Mouse (Mus musculus) MEL (cell line): ENCODE measurements around the gene Rai2.

ENCODE experiments used
- CHD2 ChIP-seq: IDR thresholded peaks from 2 replicates; pipeline ENCODE4 v1.6.1; 2011; ENCODE audit warnings: low read length, improper control_type of control experiment
- E2F4 ChIP-seq: IDR thresholded peaks from 2 replicates; pipeline ENCODE4 v1.6.1; 2011; ENCODE audit warnings: low read depth, low read length, improper control_type of control experiment, borderline replicate concordance
- EP300 ChIP-seq, 2 experiments: IDR thresholded peaks; 2 replicates each; pipeline ENCODE4 v1.6.1; 2011; ENCODE audit warnings: improper control_type of control experiment in 2 of 2, low read length in 2 of 2, low read depth in 1 of 2, mild to moderate bottlenecking in 1 of 2
- MXI1 ChIP-seq: IDR thresholded peaks from 2 replicates; pipeline ENCODE4 v1.6.1; 2011; ENCODE audit warnings: mild to moderate bottlenecking, low read depth, low read length, improper control_type of control experiment
- POLR2A ChIP-seq, 2 experiments: IDR thresholded peaks; 2 replicates each; pipeline ENCODE4 v1.6.1; 2011 to 2012; ENCODE audit warnings: low read length in 2 of 2, mild to moderate bottlenecking in 2 of 2, control low read depth in 1 of 2, improper control_type of control experiment in 1 of 2, low read depth in 1 of 2, moderate library complexity in 1 of 2; ENCODE audit not compliant: control insufficient read depth in 1 of 2, insufficient read depth in 1 of 2, poor library complexity in 1 of 2
- RAD21 ChIP-seq: IDR thresholded peaks from 2 replicates; pipeline ENCODE4 v1.6.1; 2011; ENCODE audit warnings: mild to moderate bottlenecking, low read depth, low read length, improper control_type of control experiment
- SMC3 ChIP-seq: IDR thresholded peaks from 2 replicates; pipeline ENCODE4 v1.6.1; 2011; ENCODE audit warnings: low read depth, low read length, improper control_type of control experiment
- TCF12 ChIP-seq: IDR thresholded peaks from 2 replicates; pipeline ENCODE4 v1.6.1; 2014; ENCODE audit warnings: low read depth, mild to moderate bottlenecking, inconsistent platforms, low read length, improper control_type of control experiment, moderate library complexity

DNA sequence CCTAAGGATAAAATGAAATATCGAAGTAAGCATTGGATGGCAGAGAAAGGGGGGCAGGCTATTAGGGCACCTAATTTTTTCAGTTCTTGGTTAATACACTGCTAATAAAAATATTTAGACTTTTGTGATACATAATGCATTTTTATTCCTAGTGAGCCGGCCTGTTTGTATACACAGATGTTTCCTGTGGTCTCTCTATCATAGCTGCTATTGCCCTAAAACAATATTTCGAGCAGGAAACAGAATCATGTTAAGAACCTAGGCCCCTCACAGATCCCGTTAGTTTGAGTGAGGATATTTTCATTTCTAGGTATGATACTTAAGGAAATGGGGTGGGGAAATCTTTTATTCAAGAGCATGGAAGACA lies 17.4 kb downstream of the Rai2 start:
- TF ChIP-seq TCF12 (no peak), EP300 (IDR thresholded peaks at IDR 0.05; ENCODE audit: low read depth in 1 of 2, low read length in 2 of 2) (no peak), E2F4 (no peak), CHD2 (no peak), RAD21 (no peak), MXI1 (no peak), SMC3 (no peak), POLR2A (IDR thresholded peaks at IDR 0.05; ENCODE audit: control insufficient read depth in 1 of 2, insufficient read depth in 1 of 2, low read depth in 1 of 2, low read length in 2 of 2, poor library complexity in 1 of 2) (no peak)
